Mouse (Mus musculus) E14TG2a.4 (cell line): Measurements from ENCODE around the gene Plekhs1.

ENCODE experiments used
- CTCF ChIP-seq: conservative IDR thresholded peaks from 2 replicates; pipeline ENCODE4 v1.5.1; 2014; ENCODE audit warnings: low read length
- POU5F1 ChIP-seq: IDR thresholded peaks from 2 replicates; pipeline ENCODE4 v1.6.1; 2014; ENCODE audit warnings: low read length, borderline replicate concordance

GRCm38 (mm10) chr19:56474869-56475550, 13.6 kb downstream of the Plekhs1 start:
- TF ChIP-seq CTCF (no peak), POU5F1 (no peak)
